Mouse (Mus musculus) hindbrain, embryonic 11.5 days (tissue): ENCODE measurements around the gene Gna15. TPM values are rescaled to one million over a fixed set of nuclear protein-coding genes. Genes with fewer than 3 reads are reported as not detected.
A peak's percentile ranks its signal among the peaks of the same experiment; 100 is the strongest.

ENCODE experiments used
- ATAC-seq: fragments of 200-750 bp; cut with Nextera tagmentation; 2 replicates; pipeline ENCODE4 v1.8.0; 2017; ENCODE audit warnings: mild to moderate bottlenecking, moderate TSS enrichment, moderate library complexity; ENCODE audit not compliant: low FRiP score
- DNase-seq: peaks from one replicate; pipeline ENCODE4 v3.0.0-alpha.2; 2015; ENCODE audit warnings: low spot score
- H3K27ac ChIP-seq: fragments of 300-500 bp; sonication (generic); 2 replicates; pipeline ENCODE4 v1.5.1; 2014; ENCODE audit warnings: mild to moderate bottlenecking, low read depth, low read length
- H3K27me3 ChIP-seq: fragments of 300-500 bp; sonication (generic); 2 replicates; pipeline ENCODE4 v1.6.1; 2014; ENCODE audit warnings: mild to moderate bottlenecking, low read length, moderate library complexity, mixed read lengths; ENCODE audit not compliant: control insufficient read depth, insufficient read depth
- H3K36me3 ChIP-seq: fragments of 300-500 bp; sonication (generic); 2 replicates; pipeline ENCODE4 v1.6.1; 2014; ENCODE audit warnings: mild to moderate bottlenecking, low read length, moderate library complexity, mixed read lengths; ENCODE audit not compliant: control insufficient read depth, insufficient read depth
- H3K4me1 ChIP-seq: fragments of 300-500 bp; sonication (generic); replicated peaks from 2 replicates; pipeline ENCODE4 v1.6.1; 2014; ENCODE audit warnings: low read length, mixed read lengths; ENCODE audit not compliant: control insufficient read depth, insufficient read depth
- H3K4me2 ChIP-seq: fragments of 300-500 bp; sonication (generic); replicated peaks from 2 replicates; pipeline ENCODE4 v1.6.1; 2014; ENCODE audit warnings: mild to moderate bottlenecking, low read depth, low read length
- H3K4me3 ChIP-seq: fragments of 300-500 bp; sonication (generic); 2 replicates; pipeline ENCODE4 v1.5.1; 2014; ENCODE audit warnings: low read depth, low read length
- H3K9ac ChIP-seq: fragments of 300-500 bp; sonication (generic); 2 replicates; pipeline ENCODE4 v1.6.1; 2014; ENCODE audit warnings: low read depth, low read length
- H3K9me3 ChIP-seq: fragments of 300-500 bp; sonication (generic); 2 replicates; pipeline ENCODE4 v1.6.1; 2016; ENCODE audit warnings: low read length; ENCODE audit not compliant: control insufficient read depth
- WGBS: fragments of 180-500 bp; shearing (Covaris S2); extraction: QIAGEN DNeasy Blood & Tissue Kit; methylation state at CpG from one replicate; pipeline ENCODE4 v1.1.7; 2014; 5-methylcytosine and 5-hydroxymethylcytosine counted together
- polyA plus RNA-seq: library from polyadenylated mRNA; unstranded; fragments of >200 nt; fragmentation: Nextera tagmentation; extraction: Ambion mirVana; gene quantifications from 2 replicates; pipeline ENCODE4 v1.2.1, GENCODE M21; 2014

The Gna15 gene
- 0.56 and 0.66 TPM in 2 replicates for polyA plus RNA-seq

- no peak within 1 kb of the TSS for H3K4me2 ChIP-seq
- 21% methylated on average over 9 of the region's 9 CpGs for WGBS
- DNase-seq (no peak), ATAC-seq (no peak)
- 0 out of 2 replicates have a peak, but pooled peaks cover 2% of the 10 kb centered on the region for H3K4me1 ChIP-seq
- H3K36me3 ChIP-seq = no peaks in the 10 kb centered on the region
- H3K4me3 ChIP-seq = no peak within 1 kb of the TSS
- peaks cover 8% of the 10 kb centered on the region; the same call in 1 of the 2 replicates for H3K27me3 ChIP-seq
- H3K9me3 ChIP-seq = no peaks in the 10 kb centered on the region
- H3K9ac ChIP-seq = no peak within 1 kb of the TSS
- H3K27ac ChIP-seq = no peak within 1 kb of the TSS
Measured at GRCm38 (mm10) chr10:81524051-81524605, at the start of gene Gna15. TSS of gene Gna15 (minus strand) at chr10:81524225.

GRCm38 (mm10) chr10:81572975-81573374 lies 49.0 kb upstream of the Gna15 start:
- Histone ChIP-seq H3K4me3 (no peak overlapping the region), H3K9me3 (no peaks in the 10 kb centered on the region), H3K4me2 (no peak overlapping the region), H3K36me3 (no peaks in the 10 kb centered on the region), H3K27ac (no peak overlapping the region), H3K9ac (no peak overlapping the region), H3K4me1 (peaks cover 43% of the 10 kb centered on the region), H3K27me3 (peaks cover 55% of the 10 kb centered on the region)
- ATAC-seq (no peak), DNase-seq (no peak)
- 5% methylated on average over 9 of the region's 9 CpGs for WGBS

GRCm38 (mm10) chr10:81572133-81572671 lies 48.2 kb upstream of the Gna15 start:
- H3K27ac ChIP-seq = peak overlapping the region; percentile 48; the same call in 1 of the 2 replicates
- no peaks in the 10 kb centered on the region for H3K36me3 ChIP-seq
- H3K4me1 ChIP-seq = peaks cover 43% of the 10 kb centered on the region
- no peak overlapping the region; the same call in 1 of the 2 replicates for H3K4me3 ChIP-seq
- WGBS = 2% methylated on average over 9 of the region's 9 CpGs
- H3K9ac ChIP-seq = no peak overlapping the region
- peaks cover 61% of the 10 kb centered on the region for H3K27me3 ChIP-seq
- H3K9me3 ChIP-seq = no peaks in the 10 kb centered on the region
- DNase-seq (no peak), ATAC-seq (no peak)
- H3K4me2 ChIP-seq = peak overlapping the region; percentile 28

- peak overlapping the region; percentile 17; the same call in 1 of the 2 replicates for H3K4me3 ChIP-seq
- H3K4me2 ChIP-seq = peak overlapping the region; percentile 32
- 0 out of 2 replicates have a peak overlapping the region, but pooled peaks have one; percentile 48 for H3K27ac ChIP-seq
- ATAC-seq (peak; percentile 87), DNase-seq (peak; percentile 96)
- H3K36me3 ChIP-seq = no peaks in the 10 kb centered on the region
- H3K27me3 ChIP-seq = peaks cover 63% of the 10 kb centered on the region
- H3K4me1 ChIP-seq = peaks cover 43% of the 10 kb centered on the region
- H3K9me3 ChIP-seq = no peaks in the 10 kb centered on the region
- under 1% methylated on average over 18 of the region's 18 CpGs for WGBS
- no peak overlapping the region for H3K9ac ChIP-seq
Measured at GRCm38 (mm10) chr10:81571501-81571876, 47.5 kb upstream of the Gna15 start.

GRCm38 (mm10) chr10:81570831-81571500 lies 46.9 kb upstream of the Gna15 start:
- no peak overlapping the region for H3K9ac ChIP-seq

GRCm38 (mm10) chr10:81570238-81570800 lies 46.3 kb upstream of the Gna15 start:
- peak; percentile 72 for DNase-seq
- Histone ChIP-seq H3K9ac (no peak overlapping the region), H3K36me3 (no peaks in the 10 kb centered on the region), H3K4me2 (peak overlapping the region; percentile 33), H3K9me3 (no peaks in the 10 kb centered on the region), H3K4me3 (no peak overlapping the region), H3K27ac (peak overlapping the region; percentile 67), H3K4me1 (peaks cover 35% of the 10 kb centered on the region), H3K27me3 (peaks cover 64% of the 10 kb centered on the region)
- ATAC-seq = peak; percentile 22
- WGBS = under 1% methylated on average over 7 of the region's 11 CpGs

More at GRCm38 (mm10) chr10:81570831-81571500, 46.9 kb upstream of the Gna15 start:
- Histone ChIP-seq H3K4me1 (peaks cover 41% of the 10 kb centered on the region), H3K4me3 (peak overlapping the region; percentile 17; the same call in 1 of the 2 replicates), H3K36me3 (no peaks in the 10 kb centered on the region), H3K4me2 (peak overlapping the region; percentile 33), H3K27ac (peak overlapping the region; percentile 67), H3K27me3 (peaks cover 63% of the 10 kb centered on the region), H3K9me3 (no peaks in the 10 kb centered on the region)
- DNase-seq (peak; percentile 97), ATAC-seq (peak; percentile 81)
- WGBS = under 1% methylated on average over 33 of the region's 34 CpGs

GRCm38 (mm10) chr10:81569507-81570237 lies 45.6 kb upstream of the Gna15 start:
- whole genome bisulfite sequencing = 42% methylated on average over 9 of the region's 9 CpGs
- peaks cover 33% of the 10 kb centered on the region for H3K4me1 ChIP-seq

More at GRCm38 (mm10) chr10:81569507-81570237, 45.6 kb upstream of the Gna15 start:
- no peak overlapping the region for H3K9ac ChIP-seq
- H3K9me3 ChIP-seq = no peaks in the 10 kb centered on the region
- DNase-seq (no peak), ATAC-seq (no peak)
- peaks cover 66% of the 10 kb centered on the region for H3K27me3 ChIP-seq
- H3K27ac ChIP-seq = peak overlapping the region; percentile 67
- no peak overlapping the region for H3K4me2 ChIP-seq
- H3K36me3 ChIP-seq = no peaks in the 10 kb centered on the region
- no peak overlapping the region for H3K4me3 ChIP-seq
